Mouse (Mus musculus): Measurements from ENCODE around the gene Eva1a.

Gene Eva1a

GRCm38 (mm10) chr6:82125134-82125533, 84.3 kb downstream of the Eva1a start:
- no peak for DNase-seq (ENCODE audit: low spot score in 2 of 2)

- DNase-seq (ENCODE audit: low spot score in 2 of 2), result no peak
Measured at GRCm38 (mm10) chr6:82127827-82128226, 87.0 kb downstream of the Eva1a start.

- no peak for DNase-seq (ENCODE audit: low spot score in 2 of 2)
Measured at GRCm38 (mm10) chr6:82129630-82130217, 88.9 kb downstream of the Eva1a start.

GRCm38 (mm10) chr6:82132876-82133591, 92.2 kb downstream of the Eva1a start:
- no peak for DNase-seq (ENCODE audit: low spot score in 2 of 2)

- DNase-seq (ENCODE audit: low spot score in 2 of 2), result no peak
Measured at GRCm38 (mm10) chr6:82133592-82133978, 92.7 kb downstream of the Eva1a start.

GRCm38 (mm10) chr6:82135959-82136712, 95.3 kb downstream of the Eva1a start:
- DNase-seq (ENCODE audit: low spot score in 2 of 2), result no peak

Data from natural killer cell, adult 2 months (primary cell).